Mouse (Mus musculus) stomach, postnatal 0 days (tissue): ENCODE data around the gene Gm20671. TPM values are rescaled to one million over a fixed set of nuclear protein-coding genes. Genes with fewer than 3 reads are reported as not detected.
"Not testable (repeated sequence)": the region's sequence is repeated elsewhere in the genome, so short reads cannot be mapped to it uniquely, and the experiment has no call there.

Experiments
- ATAC-seq: fragments of 200-750 bp; cut with Nextera tagmentation; 2 replicates; pipeline ENCODE4 v1.8.0; 2017; ENCODE audit not compliant: low FRiP score, low TSS enrichment
- DNase-seq: peaks from one replicate; pipeline ENCODE4 v3.0.0-alpha.2; 2016; ENCODE audit warnings: low spot score
- H3K27ac ChIP-seq: fragments of 300-500 bp; sonication (generic); replicated peaks from 2 replicates; pipeline ENCODE4 v1.5.1; 2014; ENCODE audit warnings: mild to moderate bottlenecking, control low read depth
- H3K27me3 ChIP-seq: fragments of 300-500 bp; sonication (generic); 2 replicates; pipeline ENCODE4 v1.6.1; 2014; ENCODE audit warnings: low read length; ENCODE audit not compliant: control insufficient read depth, insufficient read depth
- H3K36me3 ChIP-seq: fragments of 300-500 bp; sonication (generic); 2 replicates; pipeline ENCODE4 v1.6.1; 2014; ENCODE audit warnings: low read length, mixed read lengths; ENCODE audit not compliant: control insufficient read depth, insufficient read depth
- H3K4me1 ChIP-seq: fragments of 300-500 bp; sonication (generic); replicated peaks from 2 replicates; pipeline ENCODE4 v1.6.1; 2014; ENCODE audit warnings: antibody characterized with exemption; ENCODE audit not compliant: control insufficient read depth, insufficient read depth
- H3K4me2 ChIP-seq: fragments of 300-500 bp; sonication (generic); replicated peaks from 2 replicates; pipeline ENCODE4 v1.6.1; 2014; ENCODE audit warnings: low read depth, mild to moderate bottlenecking, control low read depth, moderate library complexity
- H3K4me3 ChIP-seq: fragments of 300-500 bp; sonication (generic); 2 replicates; pipeline ENCODE4 v1.5.1; 2014; ENCODE audit warnings: low read depth, low read length, control low read depth
- H3K9ac ChIP-seq: fragments of 300-500 bp; sonication (generic); 2 replicates; pipeline ENCODE4 v1.6.1; 2014; ENCODE audit warnings: mild to moderate bottlenecking, low read length, control low read depth, mixed read lengths
- H3K9me3 ChIP-seq: fragments of 300-500 bp; sonication (generic); 2 replicates; pipeline ENCODE4 v1.6.1; 2016; ENCODE audit warnings: low read length; ENCODE audit not compliant: control insufficient read depth
- CTCF ChIP-seq: IDR thresholded peaks from 2 replicates; pipeline ENCODE4 v1.5.1; 2016; ENCODE audit warnings: antibody characterized with exemption, low read depth, mild to moderate bottlenecking, moderate library complexity
- EP300 ChIP-seq: optimal IDR thresholded peaks from 2 replicates; pipeline ENCODE3; 2016; ENCODE audit warnings: antibody characterized with exemption
- WGBS: fragments of 180-500 bp; shearing (Covaris S2); extraction: QIAGEN DNeasy Blood & Tissue Kit; methylation state at CpG from one replicate; pipeline ENCODE4 v1.1.7; 2014; 5-methylcytosine and 5-hydroxymethylcytosine counted together
- polyA plus RNA-seq: library from polyadenylated mRNA; unstranded; fragments of >200 nt; fragmentation: Nextera tagmentation; extraction: Ambion mirVana; gene quantifications from 2 replicates; pipeline ENCODE4 v1.2.1, GENCODE M21; 2015

The Gm20671 gene
- polyA plus RNA-seq, 1 experiment from 2014 or later, result not detected

DNA sequence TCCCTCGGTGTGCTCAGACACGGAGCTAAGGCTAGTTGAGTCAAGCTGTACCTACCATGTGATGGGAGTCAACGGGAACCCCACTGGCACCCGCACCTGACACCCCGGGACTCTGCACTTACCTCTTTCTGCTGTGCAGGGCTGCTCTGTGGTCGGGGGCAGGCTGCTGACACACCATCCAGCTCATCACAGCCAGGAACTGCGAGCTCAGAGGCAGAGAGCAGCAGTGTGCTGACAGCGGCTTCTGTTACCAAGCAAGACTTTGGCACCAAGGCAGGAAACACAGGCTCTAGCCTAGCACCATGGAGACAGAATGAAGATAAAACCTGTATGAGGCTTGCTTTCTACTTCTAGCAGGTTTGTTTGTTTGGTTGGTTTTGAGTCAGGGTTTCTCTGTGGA is 6.4 kb downstream of the Gm20671 start:
- Histone ChIP-seq H3K9ac (no peak overlapping the region), H3K9me3 (no peaks in the 10 kb centered on the region), H3K4me3 (no peak overlapping the region), H3K36me3 (peaks cover 18% of the 10 kb centered on the region), H3K4me1 (no peaks in the 10 kb centered on the region), H3K27ac (no peak overlapping the region), H3K4me2 (no peak overlapping the region), H3K27me3 (no peaks in the 10 kb centered on the region)
- TF ChIP-seq CTCF (no peak), EP300 (no peak)
- WGBS, result 97% methylated on average over 8 of the region's 8 CpGs
- no peak for DNase-seq
- no peak for ATAC-seq

DNA sequence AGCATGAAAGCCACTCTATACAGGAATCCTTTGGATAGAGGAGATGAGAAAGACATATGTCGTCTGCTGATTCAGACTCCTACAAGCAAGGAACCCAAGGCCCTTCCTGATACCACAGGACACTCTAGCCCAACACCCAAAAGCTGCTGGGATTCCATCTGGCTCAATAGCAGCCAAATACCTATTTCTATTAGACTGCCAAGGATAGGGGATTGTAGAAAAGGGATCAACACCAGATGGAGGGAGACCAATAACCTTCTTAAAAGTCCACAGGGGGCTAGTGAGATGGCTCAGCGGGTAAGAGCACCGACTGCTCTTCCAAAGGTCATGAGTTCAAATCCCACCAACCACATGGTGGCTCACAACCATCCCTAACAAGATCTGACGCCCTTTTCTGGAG is 11.5 kb downstream of the Gm20671 start:
- Histone ChIP-seq H3K9me3 (no peaks in the 10 kb centered on the region), H3K27me3 (no peaks in the 10 kb centered on the region), H3K27ac (no peak overlapping the region), H3K4me3 (no peak overlapping the region), H3K4me2 (no peak overlapping the region), H3K36me3 (peaks cover 11% of the 10 kb centered on the region), H3K4me1 (no peaks in the 10 kb centered on the region), H3K9ac (no peak overlapping the region)
- ATAC-seq (no peak), DNase-seq (no peak)
- WGBS, result 98% methylated on average over 4 of the region's 4 CpGs
- TF ChIP-seq CTCF (no peak), EP300 (no peak)

DNA sequence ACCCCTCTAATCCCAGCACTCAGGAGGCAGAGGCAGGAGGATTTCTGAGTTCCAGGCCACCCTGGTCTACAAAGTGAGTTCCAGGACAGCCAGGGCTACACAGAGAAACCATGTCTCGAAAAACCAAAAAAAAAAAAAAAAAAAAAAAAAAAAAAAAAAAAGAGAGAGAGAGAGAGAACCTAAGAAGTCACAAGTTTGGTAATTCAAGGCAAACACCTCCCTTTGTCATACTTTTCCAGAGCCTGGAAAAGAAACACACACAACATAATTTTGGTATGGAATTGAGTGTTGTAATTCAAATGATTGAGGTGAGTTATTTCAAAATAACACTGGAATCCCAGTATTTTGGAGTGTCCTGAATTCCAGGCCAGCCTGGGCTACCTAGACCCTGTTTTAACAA is 40.5 kb downstream of the Gm20671 start:
- not testable (repeated sequence) for H3K9ac ChIP-seq, ATAC-seq, H3K4me2 ChIP-seq, H3K9me3 ChIP-seq, H3K4me3 ChIP-seq, H3K27me3 ChIP-seq, H3K4me1 ChIP-seq, H3K27ac ChIP-seq, H3K36me3 ChIP-seq, DNase-seq
- 56% methylated on average over 1 of the region's 1 CpGs for WGBS

DNA sequence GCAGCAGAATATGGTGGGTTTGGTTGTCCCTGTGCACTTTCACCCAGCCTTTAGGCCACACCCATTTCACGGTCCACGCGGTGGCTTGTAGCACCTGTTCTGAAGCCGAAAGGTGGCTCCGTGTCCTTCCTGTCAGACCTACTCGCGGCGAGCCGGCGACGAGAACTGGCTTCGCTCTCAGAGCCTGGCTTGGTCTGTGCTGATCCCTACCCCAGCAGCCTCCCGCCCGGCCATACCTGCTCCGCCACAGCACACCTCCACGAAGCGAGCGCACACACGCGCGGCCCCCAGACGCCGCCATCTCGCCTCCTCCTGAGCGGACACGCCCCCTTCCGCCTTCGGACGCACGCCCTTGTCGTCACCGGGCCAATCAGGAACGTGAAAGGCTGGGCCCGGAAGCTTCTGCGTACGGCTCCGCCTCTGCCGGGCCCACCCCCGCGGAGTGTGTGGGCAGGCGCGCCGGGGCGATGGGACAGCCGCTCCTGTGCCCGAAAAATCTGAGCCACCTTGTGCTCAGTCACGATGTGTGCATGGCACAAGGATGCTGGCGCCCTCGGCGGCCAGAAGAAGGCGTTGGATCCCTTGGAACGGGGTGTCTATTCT is 41.5 kb downstream of the Gm20671 start, which contains the start of gene Pisd:
TSS of gene Pisd (minus strand) at position 334 of the 603 bp plus-strand sequence.
- no peaks in the 10 kb centered on the region for H3K36me3 ChIP-seq
- H3K4me1 ChIP-seq, result no peaks in the 10 kb centered on the region
- peak within 1 kb of the TSS; percentile 66 for H3K9ac ChIP-seq
- peak within 1 kb of the TSS; percentile 53 for H3K27ac ChIP-seq
- under 1% methylated on average over 52 of the region's 52 CpGs for WGBS
- peak within 1 kb of the TSS; percentile 83 for H3K4me2 ChIP-seq
- peak; percentile 96 for DNase-seq
- TF ChIP-seq EP300 (no peak), CTCF (peak; percentile 62)
- ATAC-seq, result peak; percentile 99
- peak within 1 kb of the TSS; percentile 76 for H3K4me3 ChIP-seq
- no peaks in the 10 kb centered on the region for H3K9me3 ChIP-seq
- H3K27me3 ChIP-seq, result no peaks in the 10 kb centered on the region

DNA sequence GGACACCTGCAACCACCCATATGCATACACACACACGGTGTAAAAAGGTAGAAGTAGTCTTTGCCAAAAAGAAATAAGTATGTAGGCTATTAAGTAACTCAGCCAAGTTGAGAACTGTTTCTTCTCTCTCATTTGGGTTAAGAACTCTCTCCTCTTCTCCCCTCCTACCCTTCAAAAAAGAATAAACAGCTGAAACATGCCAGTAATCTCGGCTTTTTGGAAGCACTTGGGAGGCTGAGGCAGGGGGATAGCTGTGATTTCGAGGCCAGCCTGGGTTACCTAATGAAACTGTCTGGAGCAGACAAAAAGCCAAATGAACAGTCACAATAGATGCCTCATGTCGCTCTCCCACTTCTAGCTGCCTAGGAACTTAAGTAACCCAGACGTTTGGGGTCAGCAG is 42.2 kb downstream of the Gm20671 start:
- Histone ChIP-seq H3K4me2 (peak overlapping the region; percentile 83), H3K4me1 (no peaks in the 10 kb centered on the region), H3K27ac (peak overlapping the region; percentile 53), H3K36me3 (no peaks in the 10 kb centered on the region), H3K9ac (peak overlapping the region; percentile 66), H3K4me3 (peak overlapping the region; percentile 76), H3K9me3 (no peaks in the 10 kb centered on the region), H3K27me3 (no peaks in the 10 kb centered on the region)
- no peak for DNase-seq
- WGBS, result 17% methylated on average over 5 of the region's 5 CpGs
- ATAC-seq, result no peak
- TF ChIP-seq CTCF (no peak), EP300 (no peak)

DNA sequence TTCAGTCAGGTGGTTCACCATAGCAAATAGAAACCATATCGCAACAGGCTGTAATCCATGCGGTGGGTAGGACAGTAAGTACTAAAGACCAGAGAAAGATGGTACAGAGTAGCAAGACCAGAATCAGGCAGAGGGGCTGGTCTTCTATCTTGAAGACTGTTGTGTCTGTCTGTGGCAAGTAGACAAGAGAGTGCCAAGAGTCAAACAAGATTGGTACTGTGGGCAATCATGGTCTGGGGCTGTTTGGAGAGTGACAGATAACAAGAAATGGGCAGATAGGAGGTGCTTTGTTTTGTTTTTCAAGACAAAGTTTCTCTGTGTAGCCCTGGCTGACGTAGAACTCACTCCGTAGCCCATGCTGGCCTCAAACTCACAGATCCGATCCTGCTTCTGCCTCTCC is 45.3 kb downstream of the Gm20671 start:
- no peak overlapping the region for H3K27ac ChIP-seq
- H3K4me3 ChIP-seq, result no peak overlapping the region
- H3K36me3 ChIP-seq, result no peaks in the 10 kb centered on the region
- WGBS, result 89% methylated on average over 5 of the region's 5 CpGs
- TF ChIP-seq CTCF (no peak), EP300 (no peak)
- H3K9ac ChIP-seq, result no peak overlapping the region
- no peaks in the 10 kb centered on the region for H3K27me3 ChIP-seq
- H3K9me3 ChIP-seq, result no peaks in the 10 kb centered on the region
- H3K4me2 ChIP-seq, result no peak overlapping the region
- ATAC-seq (no peak), DNase-seq (no peak)
- H3K4me1 ChIP-seq, result no peaks in the 10 kb centered on the region
